Mouse (Mus musculus): Measurements from ENCODE around the gene Echdc1. TPM values are rescaled to one million over a fixed set of nuclear protein-coding genes. Genes with fewer than 3 reads are reported as not detected.

Gene Echdc1
- polyA plus RNA-seq, 1 experiment from 2014 or later = 17.4 TPM

Other genes starting within 250 kb of the Echdc1 start
- gene Soga3, start 169.3 kb upstream of the Echdc1 start, polyA plus RNA-seq (2016; fragmentation: Nextera tagmentation; extraction: Ambion mirVana) = 0.87 and 1.2 TPM in 2 replicates
- 0.70 TPM in 1 of 2 replicates, not detected in the other for gene Gm49353, start 114.2 kb upstream of the Echdc1 start, polyA plus RNA-seq (2016; fragmentation: Nextera tagmentation; extraction: Ambion mirVana)
- gene 9330159F19Rik, start 101.6 kb upstream of the Echdc1 start, polyA plus RNA-seq (2016; fragmentation: Nextera tagmentation; extraction: Ambion mirVana) = 0.45 and 0.48 TPM in 2 replicates
- gene Rnf146, start 49.3 kb downstream of the Echdc1 start, polyA plus RNA-seq (2016; fragmentation: Nextera tagmentation; extraction: Ambion mirVana) = 54.3 and 56.3 TPM in 2 replicates
- 18.7 and 20.5 TPM in 2 replicates for gene Rspo3, start 222.7 kb downstream of the Echdc1 start, polyA plus RNA-seq (2016; fragmentation: Nextera tagmentation; extraction: Ambion mirVana)

All from limb, embryonic 12.5 days (tissue).